Mouse (Mus musculus) 416B (cell line): ENCODE results near the gene Gm5741.

Experiments
- DNase-seq: peaks from one replicate; pipeline ENCODE4 v3.0.0; 2011; ENCODE audit warnings: low read depth

Gene Gm5741

GRCm38 (mm10) chr8:85073041-85073612 is 5.3 kb upstream of the Gm5741 start:
- DNase-seq, result no peak

GRCm38 (mm10) chr8:85072364-85072929 is 4.7 kb upstream of the Gm5741 start:
- DNase-seq, result peak; percentile 66

- peak; percentile 93 for DNase-seq
Observed at GRCm38 (mm10) chr8:85071514-85072281, 3.9 kb upstream of the Gm5741 start, which contains the start of gene Dhps. Dhps (plus strand) TSS chr8:85071757.

GRCm38 (mm10) chr8:85071041-85071440 is 3.3 kb upstream of the Gm5741 start:
- peak; percentile 82 for DNase-seq

- DNase-seq, result no peak
Observed at GRCm38 (mm10) chr8:85067155-85067554, 627 bp downstream of the Gm5741 start.

GRCm38 (mm10) chr8:85065213-85065612 is 2.6 kb downstream of the Gm5741 start:
- DNase-seq, result no peak

- DNase-seq, result no peak
Observed at GRCm38 (mm10) chr8:85062603-85063002, 5.2 kb downstream of the Gm5741 start.

- peak; percentile 93 for DNase-seq
Observed at GRCm38 (mm10) chr8:85059879-85060616, 7.7 kb downstream of the Gm5741 start, which contains the start of gene Fbxw9. Fbxw9 (plus strand) TSS chr8:85060055.

GRCm38 (mm10) chr8:85057367-85057766 is 10.4 kb downstream of the Gm5741 start:
- DNase-seq, result peak; percentile 34

- DNase-seq, result no peak
Observed at GRCm38 (mm10) chr8:85043619-85044018, 24.2 kb downstream of the Gm5741 start.

GRCm38 (mm10) chr8:85037681-85038531 is 29.9 kb downstream of the Gm5741 start:
- DNase-seq, result peak; percentile 56

- DNase-seq, result no peak
Observed at GRCm38 (mm10) chr8:85037366-85037680, 30.5 kb downstream of the Gm5741 start.

GRCm38 (mm10) chr8:85036718-85037365 is 30.9 kb downstream of the Gm5741 start, which contains the start of gene Tnpo2:
Tnpo2 (plus strand) TSS chr8:85036915.
- DNase-seq, result peak; percentile 99

GRCm38 (mm10) chr8:85036381-85036717 is 31.4 kb downstream of the Gm5741 start:
- no peak for DNase-seq

- DNase-seq, result peak; percentile 68
Observed at GRCm38 (mm10) chr8:85035728-85036310, 32.0 kb downstream of the Gm5741 start.

GRCm38 (mm10) chr8:85035165-85035727 is 32.5 kb downstream of the Gm5741 start:
- DNase-seq, result no peak

GRCm38 (mm10) chr8:85034764-85035163 is 33.0 kb downstream of the Gm5741 start:
- DNase-seq, result no peak

- DNase-seq, result no peak
Observed at GRCm38 (mm10) chr8:85033867-85034266, 33.9 kb downstream of the Gm5741 start.

GRCm38 (mm10) chr8:85032622-85033311 is 35.0 kb downstream of the Gm5741 start:
- no peak for DNase-seq

- no peak for DNase-seq
Observed at GRCm38 (mm10) chr8:85029271-85029670, 38.5 kb downstream of the Gm5741 start.
